Mouse (Mus musculus): Measurements from ENCODE around the gene Pitpnb. TPM values are rescaled to one million over a fixed set of nuclear protein-coding genes. Genes with fewer than 3 reads are reported as not detected.

The Pitpnb gene
- polyA plus RNA-seq, 1 experiment from 2014 or later: 93.9 TPM

DNA sequence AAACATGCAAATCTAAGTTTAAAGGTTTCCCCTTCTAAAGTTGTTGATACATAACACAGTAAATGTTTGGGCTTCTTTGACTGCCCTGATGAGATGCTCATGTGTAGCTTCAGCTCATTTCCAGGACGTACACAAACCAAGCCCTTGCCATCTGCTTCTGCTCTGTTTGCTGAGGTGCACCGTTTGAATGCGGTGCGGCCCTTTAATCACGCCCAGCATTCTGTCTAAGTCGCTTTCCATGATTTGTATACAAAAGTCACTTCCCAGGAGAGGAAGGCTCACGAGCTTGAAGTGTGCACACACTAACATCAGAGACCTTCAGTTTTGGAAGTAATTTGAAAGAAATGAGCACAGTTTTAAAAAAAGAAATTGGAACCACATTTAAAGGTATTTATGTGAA, 31.3 kb downstream of the Pitpnb start:
- Histone ChIP-seq H3K4me2 (ENCODE audit: low read length) (no peak overlapping the region), H3K9me3 (ENCODE audit: control insufficient read depth, low read length) (no peaks in the 10 kb centered on the region), H3K4me3 (ENCODE audit: low read length) (no peak overlapping the region), H3K36me3 (ENCODE audit: control insufficient read depth, insufficient read depth, low read length) (peaks cover 9% of the 10 kb centered on the region; the same call in 1 of the 2 replicates), H3K27me3 (replicated peaks; ENCODE audit: control insufficient read depth, insufficient read depth, low read length) (no peaks in the 10 kb centered on the region), H3K9ac (ENCODE audit: low read depth, low read length) (no peak overlapping the region), H3K4me1 (ENCODE audit: control insufficient read depth, insufficient read depth, low read depth, low read length) (peaks cover 6% of the 10 kb centered on the region), H3K27ac (ENCODE audit: low read depth, low read length) (no peak overlapping the region)
- WGBS: 73% methylated on average over 7 of the region's 7 CpGs
- no peak for ATAC-seq

DNA sequence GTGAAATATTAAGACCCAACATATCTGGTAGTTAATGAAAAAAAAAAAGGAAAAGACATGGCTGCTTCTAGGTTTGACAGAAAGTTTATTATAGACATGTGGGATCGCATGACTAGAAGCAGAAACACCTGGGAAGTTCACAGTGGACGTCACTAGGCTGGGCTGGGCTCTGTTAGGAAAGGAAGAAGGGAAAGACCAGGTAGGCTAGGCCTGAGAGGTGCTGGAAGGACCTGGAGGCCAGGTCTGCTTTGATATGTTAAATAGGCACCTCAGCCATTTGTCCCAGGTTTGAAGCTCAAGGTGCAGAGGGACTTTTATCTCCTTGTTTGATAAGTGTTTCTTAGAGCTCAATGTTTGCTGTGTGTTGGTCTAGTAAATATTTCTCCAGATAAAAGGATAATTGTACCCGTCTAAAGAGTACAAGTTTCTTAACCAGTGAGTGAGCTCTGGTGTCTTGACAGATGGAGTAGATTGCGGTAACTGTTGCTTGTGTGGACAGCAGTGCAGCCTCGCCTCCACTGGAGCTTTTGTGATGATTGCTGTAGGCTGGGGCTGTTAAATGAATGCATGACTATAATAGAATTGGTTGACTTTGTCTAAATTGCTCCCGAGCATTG, 33.0 kb downstream of the Pitpnb start:
- H3K27ac ChIP-seq (ENCODE audit: low read depth, low read length): no peak overlapping the region
- no peak overlapping the region for H3K9ac ChIP-seq (ENCODE audit: low read depth, low read length)
- peaks cover 19% of the 10 kb centered on the region for H3K4me1 ChIP-seq (ENCODE audit: control insufficient read depth, insufficient read depth, low read depth, low read length)
- H3K4me2 ChIP-seq (ENCODE audit: low read length): no peak overlapping the region
- H3K9me3 ChIP-seq (ENCODE audit: control insufficient read depth, low read length): no peaks in the 10 kb centered on the region
- peaks cover 3% of the 10 kb centered on the region; the same call in 1 of the 2 replicates for H3K36me3 ChIP-seq (ENCODE audit: control insufficient read depth, insufficient read depth, low read length)
- WGBS: 72% methylated on average over 6 of the region's 6 CpGs
- H3K4me3 ChIP-seq (ENCODE audit: low read length): no peak overlapping the region
- H3K27me3 ChIP-seq (replicated peaks; ENCODE audit: control insufficient read depth, insufficient read depth, low read length): no peaks in the 10 kb centered on the region
- no peak for ATAC-seq

GRCm38 (mm10) chr5:111364533-111364932, 34.0 kb downstream of the Pitpnb start:
- Histone ChIP-seq H3K27ac (ENCODE audit: low read depth, low read length) (no peak overlapping the region), H3K4me3 (ENCODE audit: low read length) (no peak overlapping the region), H3K9me3 (ENCODE audit: control insufficient read depth, low read length) (no peaks in the 10 kb centered on the region), H3K4me1 (ENCODE audit: control insufficient read depth, insufficient read depth, low read depth, low read length) (peaks cover 24% of the 10 kb centered on the region), H3K27me3 (replicated peaks; ENCODE audit: control insufficient read depth, insufficient read depth, low read length) (no peaks in the 10 kb centered on the region), H3K4me2 (ENCODE audit: low read length) (no peak overlapping the region), H3K9ac (ENCODE audit: low read depth, low read length) (no peak overlapping the region), H3K36me3 (ENCODE audit: control insufficient read depth, insufficient read depth, low read length) (peaks cover 6% of the 10 kb centered on the region; the same call in 1 of the 2 replicates)
- ATAC-seq: no peak
- WGBS: 44% methylated on average over 3 of the region's 3 CpGs

- no peak for ATAC-seq
- Histone ChIP-seq H3K36me3 (ENCODE audit: control insufficient read depth, insufficient read depth, low read length) (0 out of 2 replicates have a peak, but pooled peaks cover 6% of the 10 kb centered on the region), H3K27me3 (replicated peaks; ENCODE audit: control insufficient read depth, insufficient read depth, low read length) (no peaks in the 10 kb centered on the region), H3K4me3 (ENCODE audit: low read length) (no peak overlapping the region), H3K4me1 (ENCODE audit: control insufficient read depth, insufficient read depth, low read depth, low read length) (peaks cover 24% of the 10 kb centered on the region), H3K27ac (ENCODE audit: low read depth, low read length) (no peak overlapping the region), H3K4me2 (ENCODE audit: low read length) (no peak overlapping the region), H3K9ac (ENCODE audit: low read depth, low read length) (no peak overlapping the region), H3K9me3 (ENCODE audit: control insufficient read depth, low read length) (no peaks in the 10 kb centered on the region)
- WGBS: 53% methylated on average over 5 of the region's 5 CpGs
Measured at GRCm38 (mm10) chr5:111366140-111366539, 35.6 kb downstream of the Pitpnb start.

- no peak overlapping the region; the same call in 1 of the 2 replicates for H3K9ac ChIP-seq (ENCODE audit: low read depth, low read length)
- ATAC-seq: no peak
- H3K4me3 ChIP-seq (ENCODE audit: low read length): no peak overlapping the region
- H3K36me3 ChIP-seq (ENCODE audit: control insufficient read depth, insufficient read depth, low read length): peaks cover 9% of the 10 kb centered on the region; the same call in 1 of the 2 replicates
- no peaks in the 10 kb centered on the region for H3K27me3 ChIP-seq (replicated peaks; ENCODE audit: control insufficient read depth, insufficient read depth, low read length)
- peaks cover 24% of the 10 kb centered on the region for H3K4me1 ChIP-seq (ENCODE audit: control insufficient read depth, insufficient read depth, low read depth, low read length)
- H3K27ac ChIP-seq (ENCODE audit: low read depth, low read length): peak overlapping the region; percentile 7
- no peak overlapping the region for H3K4me2 ChIP-seq (ENCODE audit: low read length)
- 40% methylated on average over 11 of the region's 11 CpGs for WGBS
- H3K9me3 ChIP-seq (ENCODE audit: control insufficient read depth, low read length): no peaks in the 10 kb centered on the region
Measured at GRCm38 (mm10) chr5:111367937-111368517, 37.5 kb downstream of the Pitpnb start.

GRCm38 (mm10) chr5:111368576-111368975, 38.0 kb downstream of the Pitpnb start:
- Histone ChIP-seq H3K4me3 (ENCODE audit: low read length) (no peak overlapping the region), H3K27ac (ENCODE audit: low read depth, low read length) (peak overlapping the region; percentile 7; the same call in 1 of the 2 replicates), H3K27me3 (replicated peaks; ENCODE audit: control insufficient read depth, insufficient read depth, low read length) (no peaks in the 10 kb centered on the region), H3K4me2 (ENCODE audit: low read length) (no peak overlapping the region), H3K9ac (ENCODE audit: low read depth, low read length) (0 out of 2 replicates have a peak overlapping the region, but pooled peaks have one; percentile 28), H3K4me1 (ENCODE audit: control insufficient read depth, insufficient read depth, low read depth, low read length) (peaks cover 24% of the 10 kb centered on the region), H3K36me3 (ENCODE audit: control insufficient read depth, insufficient read depth, low read length) (peaks cover 9% of the 10 kb centered on the region; the same call in 1 of the 2 replicates), H3K9me3 (ENCODE audit: control insufficient read depth, low read length) (no peaks in the 10 kb centered on the region)
- peak; percentile 60 for ATAC-seq
- 30% methylated on average over 5 of the region's 5 CpGs for WGBS

DNA sequence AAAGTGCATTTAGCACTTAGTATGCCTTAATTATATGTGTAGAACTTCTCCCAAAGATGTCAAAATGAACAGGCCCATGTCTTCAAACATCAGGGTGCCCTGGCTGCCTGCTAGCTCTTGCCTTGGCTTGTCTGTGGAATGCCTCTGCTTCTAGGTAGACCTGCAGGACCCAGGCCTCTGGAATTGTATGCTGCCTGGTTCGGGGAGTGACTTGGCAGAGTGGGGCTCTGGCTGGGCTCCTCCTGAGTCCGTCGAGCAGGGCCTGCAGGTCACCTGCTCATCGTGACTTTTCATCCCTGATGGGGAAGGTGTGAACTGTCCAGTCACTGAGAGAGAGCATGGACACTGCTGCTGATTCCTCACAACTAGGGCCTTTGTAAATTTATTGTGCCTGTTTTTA, 45.1 kb downstream of the Pitpnb start:
- Histone ChIP-seq H3K27ac (ENCODE audit: low read depth, low read length) (no peak overlapping the region), H3K4me3 (ENCODE audit: low read length) (no peak overlapping the region), H3K4me2 (ENCODE audit: low read length) (no peak overlapping the region), H3K4me1 (ENCODE audit: control insufficient read depth, insufficient read depth, low read depth, low read length) (no peaks in the 10 kb centered on the region), H3K9ac (ENCODE audit: low read depth, low read length) (no peak overlapping the region), H3K27me3 (replicated peaks; ENCODE audit: control insufficient read depth, insufficient read depth, low read length) (no peaks in the 10 kb centered on the region), H3K9me3 (ENCODE audit: control insufficient read depth, low read length) (no peaks in the 10 kb centered on the region), H3K36me3 (ENCODE audit: control insufficient read depth, insufficient read depth, low read length) (peaks cover 15% of the 10 kb centered on the region)
- no peak for ATAC-seq
- WGBS: 87% methylated on average over 4 of the region's 4 CpGs

GRCm38 (mm10) chr5:111376276-111377020, 45.9 kb downstream of the Pitpnb start:
- Histone ChIP-seq H3K36me3 (ENCODE audit: control insufficient read depth, insufficient read depth, low read length) (peaks cover 21% of the 10 kb centered on the region), H3K4me1 (ENCODE audit: control insufficient read depth, insufficient read depth, low read depth, low read length) (no peaks in the 10 kb centered on the region), H3K27ac (ENCODE audit: low read depth, low read length) (no peak overlapping the region), H3K9ac (ENCODE audit: low read depth, low read length) (no peak overlapping the region), H3K4me3 (ENCODE audit: low read length) (no peak overlapping the region), H3K4me2 (ENCODE audit: low read length) (no peak overlapping the region), H3K9me3 (ENCODE audit: control insufficient read depth, low read length) (no peaks in the 10 kb centered on the region), H3K27me3 (replicated peaks; ENCODE audit: control insufficient read depth, insufficient read depth, low read length) (no peaks in the 10 kb centered on the region)
- no peak for ATAC-seq
- WGBS: 88% methylated on average over 24 of the region's 24 CpGs
